In the genomic region with DNA sequence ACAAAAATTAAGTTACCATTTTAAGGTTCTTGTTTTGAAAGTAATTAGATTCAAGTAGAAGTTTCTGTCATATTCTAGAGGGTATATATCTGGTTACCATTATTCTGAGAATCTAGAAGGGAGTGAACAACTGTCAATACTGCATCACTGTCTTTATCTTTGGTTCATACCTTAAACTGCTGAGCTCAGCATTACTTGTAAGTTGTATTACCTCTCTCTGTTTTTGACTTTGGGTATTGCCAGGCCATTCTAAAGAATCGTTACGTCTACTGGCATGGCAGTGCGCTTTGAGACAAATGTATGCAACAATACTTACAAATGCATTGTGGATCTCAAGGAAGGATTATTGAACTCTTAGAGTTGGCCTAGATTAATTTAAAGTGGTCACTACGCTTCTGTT, we compare ENCODE assay signal across 34 mouse cellular contexts.
"Had no signal": no experiment of that assay in that cellular context is flagged by ENCODE, and none has a peak within 500 bp of the region (broad histone marks: within the 10 kb centered on the region; RNA-seq: fewer than 3 reads in every experiment).

No protein-coding gene starts in this region.

- H3K27me3 ChIP-seq: heart, embryonic 12.5 days; heart, embryonic 13.5 days; heart, embryonic 15.5 days; hindbrain, embryonic 12.5 days; hindbrain, embryonic 13.5 days; hindbrain, embryonic 15.5 days; intestine, embryonic 15.5 days; kidney, embryonic 15.5 days had no signal

- H3K4me2 ChIP-seq: heart, embryonic 12.5 days; heart, embryonic 13.5 days; heart, embryonic 15.5 days; hindbrain, embryonic 12.5 days; hindbrain, embryonic 13.5 days; hindbrain, embryonic 14.5 days; hindbrain, embryonic 15.5 days; intestine, embryonic 15.5 days; kidney, embryonic 15.5 days had no signal

- H3K4me3 ChIP-seq: heart, embryonic 12.5 days; heart, embryonic 13.5 days; heart, embryonic 15.5 days; hindbrain, embryonic 10.5 days; hindbrain, embryonic 12.5 days; hindbrain, embryonic 13.5 days; hindbrain, embryonic 15.5 days; intestine, embryonic 15.5 days; kidney, embryonic 15.5 days; layer of hippocampus, adult 2 months; left cerebral cortex, adult 2 months had no signal

- H3K36me3 ChIP-seq: heart, embryonic 12.5 days; heart, embryonic 13.5 days; heart, embryonic 15.5 days; hindbrain, embryonic 10.5 days; hindbrain, embryonic 12.5 days; hindbrain, embryonic 13.5 days; hindbrain, embryonic 15.5 days; intestine, embryonic 15.5 days; kidney, embryonic 15.5 days had no signal

- H3K27ac ChIP-seq: heart, embryonic 13.5 days; heart, embryonic 15.5 days; hindbrain, embryonic 10.5 days; hindbrain, embryonic 12.5 days; hindbrain, embryonic 13.5 days; hindbrain, embryonic 14.5 days; hindbrain, embryonic 15.5 days; hindbrain, postnatal 0 days; intestine, embryonic 15.5 days; kidney, embryonic 15.5 days; kidney, postnatal 0 days; layer of hippocampus, adult 2 months; left cerebral cortex, adult 2 months had no signal

- H3K4me1 ChIP-seq: heart, embryonic 12.5 days; heart, embryonic 13.5 days; heart, embryonic 15.5 days; hindbrain, embryonic 10.5 days; hindbrain, embryonic 12.5 days; hindbrain, embryonic 13.5 days; hindbrain, embryonic 15.5 days; intestine, embryonic 15.5 days; kidney, embryonic 15.5 days had no signal

- DNase-seq: heart, postnatal 10 days; heart, postnatal 14 days; heart, postnatal 36 days; heart, postnatal 4 days; kidney, adult 11 months; kidney, adult 18-20 months; kidney, adult 2 months; kidney, adult 8-10 months; kidney, adult 9 months; kidney, postnatal 10 days; kidney, postnatal 14 days; kidney, postnatal 25 days; kidney, postnatal 36 days; kidney, postnatal 4 days; layer of hippocampus, adult 9-11 months; layer of hippocampus, postnatal 36 days had no signal

- H3K9me3 ChIP-seq: heart, embryonic 12.5 days; heart, embryonic 13.5 days; heart, embryonic 15.5 days; hindbrain, embryonic 10.5 days; hindbrain, embryonic 12.5 days; hindbrain, embryonic 13.5 days; hindbrain, embryonic 15.5 days; intestine, embryonic 15.5 days; kidney, embryonic 15.5 days had no signal

- ATAC-seq: hindbrain, embryonic 16.5 days; hindbrain, postnatal 0 days; inflammation-experienced regulatory T-cells, adult 6 months; intestine, embryonic 15.5 days; intestine, embryonic 16.5 days; intestine, postnatal 0 days had no signal

- H3K9ac ChIP-seq: heart, embryonic 12.5 days; heart, embryonic 13.5 days; heart, embryonic 15.5 days; hindbrain, embryonic 12.5 days; hindbrain, embryonic 13.5 days; hindbrain, embryonic 14.5 days; hindbrain, embryonic 15.5 days; intestine, embryonic 15.5 days; kidney, embryonic 15.5 days had no signal
